Mouse (Mus musculus): ENCODE results near the gene Rpl22. TPM values are rescaled to one million over a fixed set of nuclear protein-coding genes. Genes with fewer than 3 reads are reported as not detected.

Gene Rpl22
- polyA plus RNA-seq, 1 experiment from 2014 or later, result 352 TPM

DNA sequence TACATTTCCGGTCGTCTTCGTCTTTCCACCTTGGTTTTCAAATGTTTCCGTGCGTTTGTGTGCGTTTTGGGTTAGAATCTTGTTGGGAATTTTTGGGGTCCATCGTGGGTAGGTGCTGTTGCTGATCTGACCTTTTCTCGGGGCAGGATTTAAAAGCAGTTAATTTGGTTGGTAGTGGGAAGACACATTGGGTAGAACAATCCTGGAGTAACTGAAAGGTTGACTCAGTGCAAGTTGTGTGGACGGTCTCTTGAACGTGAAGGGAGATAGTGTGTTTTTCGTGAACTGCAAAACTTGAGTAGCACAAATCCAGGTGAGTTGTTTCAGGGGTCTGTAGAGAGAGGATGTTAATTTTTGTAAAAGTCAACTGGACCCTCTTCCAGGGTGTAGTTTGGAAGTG lies 1.0 kb downstream of the Rpl22 start:
- no peak for DNase-seq (ENCODE audit: low spot score)
- peaks cover 46% of the 10 kb centered on the region for H3K36me3 ChIP-seq
- peak overlapping the region; percentile 95 for H3K27ac ChIP-seq
- peaks cover 4% of the 10 kb centered on the region; the same call in 1 of the 2 replicates for H3K27me3 ChIP-seq (ENCODE audit: low read depth, poor library complexity, severe bottlenecking)
- WGBS, result 2% methylated on average over 11 of the region's 11 CpGs
- no peaks in the 10 kb centered on the region for H3K9me3 ChIP-seq (replicated peaks)
- peaks cover 21% of the 10 kb centered on the region for H3K4me1 ChIP-seq
- peak overlapping the region; percentile 94 for H3K4me3 ChIP-seq

DNA sequence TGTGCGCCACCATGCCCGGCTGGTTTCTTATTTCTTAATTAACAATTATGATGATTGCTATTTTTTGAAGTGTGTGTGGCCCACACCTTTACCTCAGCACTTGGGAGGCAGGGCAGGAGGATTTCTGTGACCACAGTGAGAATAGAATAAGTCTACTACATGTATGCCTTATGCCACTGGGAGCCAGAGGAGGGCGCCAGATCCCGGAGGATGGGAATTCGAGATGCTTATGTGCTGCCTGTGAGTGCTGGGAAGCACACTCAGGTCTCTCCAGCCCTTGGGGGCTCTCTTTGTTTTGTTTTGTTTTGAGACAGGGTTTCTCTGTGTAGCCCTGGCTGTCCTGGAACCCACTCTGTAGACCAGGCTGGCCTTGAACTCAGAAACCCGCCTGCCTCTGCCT lies 3.1 kb downstream of the Rpl22 start:
- peaks cover 68% of the 10 kb centered on the region for H3K36me3 ChIP-seq
- H3K4me3 ChIP-seq, result no peak overlapping the region

DNA sequence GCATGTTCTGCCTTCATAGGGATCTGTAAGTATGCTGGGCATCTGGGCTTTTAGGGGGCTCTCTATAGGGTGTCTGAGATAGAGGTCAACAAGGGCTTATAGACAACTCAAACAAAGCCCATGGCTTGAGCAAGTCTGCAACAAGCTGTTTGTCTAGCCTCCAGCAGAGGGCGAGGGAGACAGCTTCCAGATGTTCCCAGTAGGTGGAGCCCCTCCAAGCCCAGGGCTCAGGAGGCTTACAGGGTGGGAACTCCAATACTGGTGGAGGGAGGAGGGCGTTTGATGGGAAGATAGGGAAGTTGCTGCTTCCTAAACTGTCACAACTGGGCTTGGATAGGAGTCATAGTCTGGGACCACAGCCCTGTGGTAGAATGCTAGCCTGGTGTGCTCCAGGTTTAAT lies 7.4 kb downstream of the Rpl22 start:
- Histone ChIP-seq H3K4me3 (no peak overlapping the region), H3K4me1 (peaks cover 6% of the 10 kb centered on the region), H3K36me3 (peaks cover 83% of the 10 kb centered on the region), H3K27ac (no peak overlapping the region), H3K9me3 (replicated peaks) (no peaks in the 10 kb centered on the region), H3K27me3 (ENCODE audit: low read depth, poor library complexity, severe bottlenecking) (peaks cover 33% of the 10 kb centered on the region)
- 47% methylated on average over 2 of the region's 2 CpGs for WGBS
- peak; percentile 75 for DNase-seq (ENCODE audit: low spot score)

More for the DNA sequence above, 3.1 kb downstream of the Rpl22 start:
- H3K4me1 ChIP-seq, result peaks cover 21% of the 10 kb centered on the region
- H3K27me3 ChIP-seq (ENCODE audit: low read depth, poor library complexity, severe bottlenecking), result no peaks in the 10 kb centered on the region
- DNase-seq (ENCODE audit: low spot score), result peak; percentile 62
- no peak overlapping the region for H3K27ac ChIP-seq
- WGBS, result 76% methylated on average over 6 of the region's 6 CpGs
- H3K9me3 ChIP-seq (replicated peaks), result no peaks in the 10 kb centered on the region

DNA sequence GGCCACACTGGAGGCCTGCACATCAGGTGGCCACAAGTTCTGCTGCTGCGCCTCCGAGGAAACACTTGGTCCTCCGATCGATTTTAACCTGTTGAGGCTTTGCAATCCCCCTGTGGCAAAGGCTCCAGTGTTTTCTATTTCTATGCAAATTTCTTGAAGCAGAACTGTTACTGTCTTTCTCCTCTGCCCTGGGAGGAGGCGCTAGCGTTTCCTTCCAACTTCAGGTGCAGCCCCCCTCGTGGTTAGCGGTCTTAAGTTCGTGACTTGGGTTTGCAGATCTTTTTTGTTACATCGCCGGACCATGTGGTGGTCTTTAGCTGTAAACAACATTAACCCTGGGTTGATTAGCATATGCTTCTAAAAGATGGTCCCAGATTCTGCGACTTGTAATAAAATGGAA lies 8.0 kb downstream of the Rpl22 start:
- Histone ChIP-seq H3K27me3 (ENCODE audit: low read depth, poor library complexity, severe bottlenecking) (peaks cover 39% of the 10 kb centered on the region), H3K36me3 (peaks cover 77% of the 10 kb centered on the region), H3K4me3 (no peak overlapping the region), H3K4me1 (peaks cover 9% of the 10 kb centered on the region), H3K9me3 (replicated peaks) (no peaks in the 10 kb centered on the region), H3K27ac (no peak overlapping the region)
- DNase-seq (ENCODE audit: low spot score), result no peak
- WGBS, result 96% methylated on average over 12 of the region's 12 CpGs

DNA sequence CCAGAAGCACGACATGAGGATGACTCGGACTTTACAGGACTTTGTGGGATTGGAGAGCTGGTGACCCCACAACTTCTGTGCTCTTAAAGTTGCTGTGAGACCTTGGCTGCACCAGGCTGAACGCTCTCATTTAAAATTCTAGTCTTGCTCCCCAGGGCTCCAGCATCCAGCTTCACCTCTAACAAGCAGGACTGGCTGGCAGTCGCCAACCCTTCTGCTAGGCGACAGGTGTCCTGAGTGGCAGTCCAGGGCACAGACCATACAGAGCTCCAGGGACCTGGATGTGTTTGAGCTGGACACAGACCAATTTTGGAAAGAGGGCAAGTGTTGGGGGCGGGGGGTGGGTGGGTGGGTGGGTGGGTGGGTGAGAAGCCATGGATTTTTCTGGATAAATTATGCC lies 12.2 kb downstream of the Rpl22 start:
- WGBS, result 28% methylated on average over 6 of the region's 6 CpGs
- H3K27me3 ChIP-seq (ENCODE audit: low read depth, poor library complexity, severe bottlenecking), result peaks cover 79% of the 10 kb centered on the region
- H3K4me3 ChIP-seq, result no peak overlapping the region
- DNase-seq (ENCODE audit: low spot score), result no peak
- H3K27ac ChIP-seq, result no peak overlapping the region
- H3K9me3 ChIP-seq (replicated peaks), result no peaks in the 10 kb centered on the region
- peaks cover 35% of the 10 kb centered on the region for H3K36me3 ChIP-seq
- H3K4me1 ChIP-seq, result peaks cover 27% of the 10 kb centered on the region

DNA sequence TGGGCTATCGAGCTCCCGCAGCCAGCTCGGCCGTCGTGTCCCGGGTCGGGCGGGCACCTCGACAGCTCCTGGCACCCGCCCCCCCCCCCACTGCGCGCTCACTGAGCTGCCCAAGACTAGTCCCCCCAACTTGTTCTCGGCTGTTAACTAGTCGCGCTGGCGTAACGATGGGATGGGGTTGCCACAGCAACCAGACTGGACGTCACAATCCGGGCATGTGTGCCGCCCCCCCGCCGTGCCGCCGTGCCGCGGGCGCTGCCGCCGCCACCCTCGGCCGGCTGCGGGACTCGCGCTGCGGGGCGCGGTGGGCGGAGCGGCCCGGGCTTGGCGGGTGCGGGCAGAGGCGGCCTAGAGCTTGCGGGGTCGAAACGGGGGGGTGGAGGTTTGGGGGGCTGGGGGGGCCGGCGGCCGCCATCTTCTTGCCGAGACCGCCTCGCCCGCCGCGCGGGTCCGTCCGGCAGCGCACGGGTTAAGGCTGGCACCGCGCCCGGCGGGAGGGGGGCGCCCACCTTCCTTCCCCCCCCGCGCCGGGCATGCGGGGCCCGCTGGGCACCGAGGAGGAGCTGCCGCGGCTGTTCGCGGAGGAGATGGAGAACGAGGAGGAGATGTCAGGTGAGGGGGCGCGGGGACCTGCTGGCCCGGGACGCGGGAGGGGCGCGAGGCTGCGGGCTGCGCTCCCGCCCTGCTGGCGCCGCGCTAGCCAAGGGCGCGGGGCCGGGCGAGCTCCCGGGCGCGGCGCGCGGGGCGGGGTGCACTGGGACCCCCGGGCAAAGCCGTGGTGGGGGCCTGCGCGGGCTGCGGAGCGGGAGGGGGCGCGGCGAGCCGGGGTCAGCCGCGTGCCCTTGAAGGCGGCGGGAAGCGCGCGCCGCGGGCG lies 13.1 kb downstream of the Rpl22 start, which contains the start of gene Chd5:
Chd5 (plus strand) TSS at position 233 of the 874 bp plus-strand sequence.
- H3K4me1 ChIP-seq, result peaks cover 33% of the 10 kb centered on the region
- peak within 1 kb of the TSS; percentile 59 for H3K4me3 ChIP-seq
- H3K36me3 ChIP-seq, result peaks cover 26% of the 10 kb centered on the region
- H3K9me3 ChIP-seq (replicated peaks), result no peaks in the 10 kb centered on the region
- DNase-seq (ENCODE audit: low spot score), result no peak
- WGBS, result 2% methylated on average over 111 of the region's 120 CpGs
- peaks cover 87% of the 10 kb centered on the region for H3K27me3 ChIP-seq (ENCODE audit: low read depth, poor library complexity, severe bottlenecking)
- H3K27ac ChIP-seq, result peak within 1 kb of the TSS; percentile 43; the same call in 1 of the 2 replicates

DNA sequence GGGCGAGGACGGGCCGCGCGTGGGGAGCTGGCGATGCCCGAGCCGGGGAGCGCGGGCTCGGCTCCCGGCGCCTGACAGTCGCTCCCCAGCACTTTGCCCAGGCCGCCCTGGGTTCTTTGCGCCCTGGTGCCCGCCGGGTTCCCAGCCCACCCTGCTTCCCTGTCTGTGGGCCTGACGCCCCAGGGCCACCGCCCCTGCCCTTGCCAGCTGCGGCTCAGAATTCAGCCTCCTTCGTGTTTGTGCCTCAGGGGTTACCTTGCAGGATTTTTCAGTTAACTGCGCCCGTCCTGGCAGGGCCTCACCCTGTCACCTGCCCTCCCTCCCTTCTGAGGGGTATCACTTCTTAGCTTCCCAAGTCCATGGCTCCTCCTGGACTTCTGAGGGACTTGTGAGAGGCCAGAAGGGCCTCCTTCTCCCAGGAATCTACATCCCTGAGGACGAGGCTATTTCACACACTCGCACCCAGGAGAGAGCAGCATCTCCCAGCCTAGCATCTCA lies 13.8 kb downstream of the Rpl22 start:
- peaks cover 93% of the 10 kb centered on the region for H3K27me3 ChIP-seq (ENCODE audit: low read depth, poor library complexity, severe bottlenecking)
- 4% methylated on average over 10 of the region's 26 CpGs for WGBS
- H3K27ac ChIP-seq, result 0 out of 2 replicates have a peak overlapping the region, but pooled peaks have one; percentile 43

DNA sequence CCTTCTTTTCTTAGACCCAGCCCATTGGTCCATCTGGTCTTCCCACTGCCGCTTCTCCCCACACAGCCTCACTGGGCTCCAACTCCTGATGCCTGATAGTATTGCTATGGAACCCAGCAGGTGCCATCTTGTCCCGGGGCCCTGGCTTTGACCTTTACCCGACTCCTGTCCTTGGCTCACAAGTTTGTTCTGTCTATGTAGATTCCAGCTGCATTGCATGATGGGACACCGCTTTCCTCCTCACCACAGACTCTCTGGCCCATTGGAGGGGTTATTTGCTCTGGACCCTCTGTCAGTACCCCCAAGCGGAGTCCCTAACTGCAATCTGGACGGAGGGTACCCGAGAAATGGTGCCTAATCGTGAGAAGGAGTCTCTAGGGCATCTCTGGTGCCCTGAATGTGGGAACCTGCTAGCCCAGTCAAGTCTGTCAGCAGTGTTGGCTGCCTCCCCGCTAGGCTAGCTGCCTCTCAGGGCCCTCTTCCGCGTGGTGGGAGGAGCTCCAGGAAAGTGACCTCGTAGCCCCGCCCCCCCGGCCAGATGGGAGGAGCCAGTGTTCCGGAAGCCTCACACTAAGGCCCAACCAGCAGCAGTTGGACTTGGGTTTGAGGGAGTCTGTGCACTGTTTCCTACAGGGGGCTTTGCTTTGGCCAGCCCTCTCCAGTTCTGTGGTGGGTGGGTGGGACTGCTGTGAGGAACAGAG lies 15.2 kb downstream of the Rpl22 start:
- Histone ChIP-seq H3K9me3 (replicated peaks) (no peaks in the 10 kb centered on the region), H3K4me1 (peaks cover 33% of the 10 kb centered on the region), H3K27me3 (ENCODE audit: low read depth, poor library complexity, severe bottlenecking) (peaks cover 95% of the 10 kb centered on the region), H3K36me3 (peaks cover 5% of the 10 kb centered on the region), H3K27ac (no peak overlapping the region), H3K4me3 (no peak overlapping the region)
- peak; percentile 46 for DNase-seq (ENCODE audit: low spot score)
- 34% methylated on average over 15 of the region's 15 CpGs for WGBS

More for the DNA sequence above, 13.8 kb downstream of the Rpl22 start:
- Histone ChIP-seq H3K36me3 (peaks cover 19% of the 10 kb centered on the region), H3K9me3 (replicated peaks) (no peaks in the 10 kb centered on the region), H3K4me1 (peaks cover 33% of the 10 kb centered on the region), H3K4me3 (peak overlapping the region; percentile 59)
- no peak for DNase-seq (ENCODE audit: low spot score)

DNA sequence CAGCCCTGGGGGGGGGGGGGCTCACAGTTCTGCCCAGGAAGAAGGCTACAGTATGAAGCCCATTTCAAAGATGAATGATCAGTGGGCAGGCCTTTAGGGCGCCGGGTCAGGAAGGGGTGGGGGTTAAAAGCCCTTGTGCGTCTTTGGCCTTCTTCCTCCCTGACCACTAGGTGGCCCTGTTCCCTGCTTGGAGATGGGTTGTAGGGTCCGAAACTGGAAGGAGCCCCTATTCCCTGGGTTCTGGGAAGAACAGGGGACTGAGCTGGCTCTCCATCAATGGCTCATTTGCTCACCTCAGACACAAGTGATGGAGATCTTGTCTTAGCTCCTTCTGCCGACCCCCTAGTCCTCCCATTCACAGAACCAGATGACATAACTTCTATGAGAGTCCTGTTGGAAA lies 17.8 kb downstream of the Rpl22 start:
- H3K27ac ChIP-seq, result no peak overlapping the region
- H3K4me1 ChIP-seq, result peaks cover 31% of the 10 kb centered on the region
- no peaks in the 10 kb centered on the region for H3K9me3 ChIP-seq (replicated peaks)
- no peaks in the 10 kb centered on the region for H3K36me3 ChIP-seq
- 11% methylated on average over 5 of the region's 5 CpGs for WGBS
- peaks cover 86% of the 10 kb centered on the region for H3K27me3 ChIP-seq (ENCODE audit: low read depth, poor library complexity, severe bottlenecking)
- peak; percentile 59 for DNase-seq (ENCODE audit: low spot score)
- no peak overlapping the region for H3K4me3 ChIP-seq

DNA sequence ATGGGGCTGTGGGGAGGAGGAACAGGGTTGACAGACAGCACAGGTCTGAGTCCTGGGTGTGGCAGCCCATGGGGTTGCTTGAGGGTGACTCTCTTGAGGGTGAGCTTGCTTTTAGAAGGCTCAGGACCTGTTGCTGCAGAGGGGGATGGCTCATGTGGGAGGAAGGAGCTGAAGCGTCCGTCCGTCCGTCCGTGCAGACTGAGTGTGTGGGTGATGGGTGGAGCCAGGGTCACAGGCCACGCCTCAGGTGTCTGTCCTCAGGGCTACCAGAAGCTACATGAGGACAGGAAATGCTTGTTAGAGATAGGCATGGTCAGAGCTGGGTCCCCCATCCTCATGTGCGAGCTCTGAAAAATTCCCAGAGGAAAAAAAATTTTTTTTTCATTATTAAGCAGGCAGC lies 19.1 kb downstream of the Rpl22 start:
- Histone ChIP-seq H3K27ac (no peak overlapping the region), H3K4me1 (peaks cover 18% of the 10 kb centered on the region), H3K36me3 (no peaks in the 10 kb centered on the region), H3K9me3 (replicated peaks) (no peaks in the 10 kb centered on the region), H3K27me3 (ENCODE audit: low read depth, poor library complexity, severe bottlenecking) (peaks cover 86% of the 10 kb centered on the region), H3K4me3 (no peak overlapping the region)
- DNase-seq (ENCODE audit: low spot score), result no peak
- 64% methylated on average over 7 of the region's 7 CpGs for WGBS

DNA sequence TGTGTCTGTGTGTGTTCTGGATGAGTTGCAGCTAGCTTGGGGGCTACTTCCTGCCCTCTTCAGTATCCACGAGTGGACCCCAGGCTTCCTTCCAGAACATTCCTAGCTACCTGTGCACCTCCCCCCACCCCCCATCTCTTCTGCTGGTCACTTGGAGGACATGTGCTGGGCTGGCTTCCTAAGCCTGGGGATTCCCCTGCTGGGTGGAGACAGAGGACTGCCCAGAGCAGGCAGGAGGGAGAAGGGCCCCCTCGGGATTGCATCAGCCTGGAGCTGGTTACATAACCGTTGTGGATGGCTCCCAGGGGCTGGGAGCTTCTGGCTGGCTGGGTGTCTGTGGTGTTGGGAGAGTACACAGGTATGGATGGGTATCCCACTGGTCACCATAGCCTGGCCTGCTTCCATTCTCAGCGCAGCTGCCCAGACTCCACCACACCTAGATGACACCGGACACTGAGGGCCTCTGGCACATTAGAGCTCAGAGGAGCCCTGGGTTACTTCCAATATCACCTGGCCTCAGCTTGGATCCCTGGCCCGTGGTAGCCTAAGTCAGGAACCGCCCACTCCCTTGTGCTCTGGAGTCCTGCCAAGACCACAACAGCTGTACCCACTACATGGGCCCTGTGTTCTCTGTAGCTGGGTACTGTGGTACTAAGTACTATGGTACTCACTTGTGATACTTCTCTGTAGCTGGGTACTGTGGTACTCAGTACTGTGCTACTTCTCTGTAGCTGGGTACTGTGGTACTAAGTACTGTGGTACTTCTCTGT lies 19.8 kb downstream of the Rpl22 start:
- 60% methylated on average over 7 of the region's 7 CpGs for WGBS
- H3K9me3 ChIP-seq (replicated peaks), result no peaks in the 10 kb centered on the region
- peaks cover 20% of the 10 kb centered on the region for H3K4me1 ChIP-seq
- H3K4me3 ChIP-seq, result no peak overlapping the region
- H3K27ac ChIP-seq, result no peak overlapping the region
- no peaks in the 10 kb centered on the region for H3K36me3 ChIP-seq
- DNase-seq (ENCODE audit: low spot score), result no peak
- H3K27me3 ChIP-seq (ENCODE audit: low read depth, poor library complexity, severe bottlenecking), result peaks cover 86% of the 10 kb centered on the region

DNA sequence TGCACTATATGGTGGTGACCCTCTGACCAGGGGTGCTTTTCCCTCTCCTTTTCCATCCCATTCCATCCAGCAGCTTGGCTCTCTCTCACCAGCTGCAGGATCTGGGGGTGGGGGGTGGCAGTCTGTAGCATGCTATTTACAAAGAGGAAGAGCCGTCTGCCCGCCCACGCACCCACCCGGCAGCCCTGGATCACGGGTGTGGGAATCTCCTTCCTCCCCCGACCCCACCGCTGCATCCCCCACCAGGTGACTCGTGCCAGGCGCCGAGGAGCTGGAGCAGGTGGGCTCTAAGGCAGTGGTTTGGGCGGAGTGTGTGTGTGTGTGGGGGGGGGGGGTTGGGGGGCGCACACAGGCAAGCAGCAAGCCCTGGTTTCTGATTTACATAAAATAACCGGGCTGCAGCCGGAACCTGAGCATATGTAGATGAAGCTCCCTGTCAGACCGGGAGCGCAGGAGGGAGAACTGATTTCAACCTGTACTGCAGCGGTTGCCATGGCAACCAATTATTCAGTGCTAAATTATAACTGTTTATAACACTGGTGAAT lies 24.4 kb downstream of the Rpl22 start:
- Histone ChIP-seq H3K27ac (no peak overlapping the region), H3K4me1 (peaks cover 11% of the 10 kb centered on the region), H3K27me3 (ENCODE audit: low read depth, poor library complexity, severe bottlenecking) (peaks cover 81% of the 10 kb centered on the region), H3K36me3 (no peaks in the 10 kb centered on the region), H3K4me3 (no peak overlapping the region), H3K9me3 (replicated peaks) (no peaks in the 10 kb centered on the region)
- WGBS, result 12% methylated on average over 17 of the region's 17 CpGs
- no peak for DNase-seq (ENCODE audit: low spot score)

Data from limb, embryonic 10.5 days (tissue).